Mouse (Mus musculus): ENCODE measurements around the gene Bphl.

DNA sequence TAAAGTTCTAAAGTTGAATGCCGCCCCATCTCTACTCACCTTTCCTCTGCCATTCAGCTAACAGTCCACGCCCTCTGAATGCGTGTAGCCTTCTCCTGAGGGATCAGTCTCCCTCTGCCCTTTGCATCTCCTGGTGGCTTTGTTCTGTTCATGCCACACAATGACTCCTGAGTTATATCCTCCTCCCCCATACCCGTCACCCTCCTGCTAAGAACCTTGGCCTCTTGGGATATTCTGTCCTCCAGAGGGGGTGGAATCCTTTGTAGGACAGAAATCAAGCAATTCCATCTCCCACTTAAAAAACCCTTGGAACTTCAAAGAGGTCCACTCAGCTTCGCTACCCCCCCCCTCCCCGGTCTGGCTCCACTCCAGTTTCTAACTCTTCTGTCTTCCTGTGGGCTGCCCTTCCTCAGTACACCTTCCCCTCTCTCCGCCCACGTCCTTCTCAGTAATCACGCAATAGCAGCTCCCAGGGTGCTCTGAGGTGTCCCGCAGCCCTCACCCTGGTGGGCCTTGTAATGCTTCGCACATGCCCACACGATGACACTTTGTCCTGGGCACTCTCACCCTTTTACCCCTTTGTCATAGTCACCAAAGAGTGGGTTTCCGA, 16.4 kb downstream of the Bphl start:
- TF ChIP-seq CTCF (IDR thresholded peaks at IDR 0.05; ENCODE audit: low read depth, low read length) = no peak
- TF ChIP-seq GATA1 (IDR thresholded peaks at IDR 0.05; ENCODE audit: borderline replicate concordance, low read length) = no peak
- TF ChIP-seq TAL1 (conservative IDR thresholded peaks at IDR 0.05; ENCODE audit: low read depth, low read length) = no peak
- TF ChIP-seq GATA2 (IDR thresholded peaks at IDR 0.05; ENCODE audit: borderline replicate concordance, low read depth, low read length) = no peak
- TF ChIP-seq POLR2AphosphoS5 (IDR thresholded peaks at IDR 0.05; ENCODE audit: insufficient replicate concordance, low read depth, low read length) = no peak
